Comparison of ENCODE assay signal across 25 mouse cellular contexts in the genomic region with DNA sequence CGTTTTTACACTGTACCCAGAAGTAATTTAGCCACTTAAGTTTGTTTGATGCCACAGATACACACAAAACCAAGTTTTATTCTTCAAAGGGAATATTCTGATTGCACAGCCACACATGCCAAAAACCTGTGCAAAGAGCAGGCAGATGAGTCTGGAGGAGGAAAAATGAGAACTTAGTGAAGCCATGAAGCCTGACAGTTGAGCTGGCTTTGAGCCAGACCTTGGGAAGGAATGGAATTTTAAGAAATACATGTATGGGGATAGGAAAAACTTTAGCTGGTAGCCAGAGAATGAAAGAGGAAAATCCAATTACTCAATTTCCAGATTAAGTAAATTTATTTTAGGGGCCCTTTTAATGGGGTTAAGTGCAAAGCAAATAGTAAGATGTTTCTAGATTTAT.
DNase-seq lines count a peak whose midpoint lies in the region; ATAC-seq and TF ChIP-seq lines count a peak whose summit lies in the region.
"Had no signal": no experiment of that assay in that cellular context is flagged by ENCODE, and none has a peak within 500 bp of the region (broad histone marks: within the 10 kb centered on the region; RNA-seq: fewer than 3 reads in every experiment).

No protein-coding gene starts in this region.

- H3K27me3 ChIP-seq in kidney, postnatal 0 days (ENCODE audit: insufficient read depth, low read length), result no peaks in the 10 kb centered on the region
- no peaks in the 10 kb centered on the region for H3K27me3 ChIP-seq in lung, embryonic 14.5 days (ENCODE audit: insufficient read depth, low read length)
- H3K27me3 ChIP-seq: CH12.LX; embryonic facial prominence, embryonic 15.5 days; heart, embryonic 13.5 days; hindbrain, embryonic 12.5 days had no signal

- H3K27ac ChIP-seq in kidney, postnatal 0 days, result no peak overlapping the region
- no peak overlapping the region for H3K27ac ChIP-seq in lung, embryonic 14.5 days (ENCODE audit: low read depth)
- H3K27ac ChIP-seq: embryonic facial prominence, embryonic 15.5 days; forebrain, embryonic 10.5 days; gastrocnemius, adult 2 months; heart, embryonic 13.5 days; hindbrain, embryonic 12.5 days had no signal

- peak; percentile 12 to 14 for DNase-seq in cerebellum, postnatal 10 days
- DNase-seq in cerebellum, postnatal 4 days (ENCODE audit: low spot score in 2 of 2), result no peak
- peak; percentile 6 for DNase-seq in kidney, postnatal 0 days (ENCODE audit: low spot score)
- DNase-seq in kidney, adult 11 months, result no peak
- DNase-seq in lung, embryonic 14.5 days, result peak; percentile 68
- no peak for DNase-seq in lung, postnatal 14 days
- peak; percentile 47 for DNase-seq in brain, adult 2 months (ENCODE audit: low read depth, low spot score)
- DNase-seq: adrenal gland, postnatal 36 days; cerebellum, adult 11 months; cerebellum, adult 8-10 months; cerebellum, postnatal 25 days; gastrocnemius, adult 2 months; gastrocnemius, postnatal 25 days; heart, adult 11 months; heart, postnatal 36 days had no signal

- no peaks in the 10 kb centered on the region for H3K4me1 ChIP-seq in kidney, postnatal 0 days (replicated peaks; ENCODE audit: insufficient read depth, low read length)
- no peaks in the 10 kb centered on the region for H3K4me1 ChIP-seq in lung, embryonic 14.5 days (ENCODE audit: insufficient read depth)
- H3K4me1 ChIP-seq: embryonic facial prominence, embryonic 15.5 days; heart, embryonic 13.5 days; hindbrain, embryonic 12.5 days had no signal

- TF ChIP-seq CTCF in kidney, postnatal 0 days (IDR thresholded peaks at IDR 0.05; ENCODE audit: low read depth), result no peak
- no peak for TF ChIP-seq CTCF in lung, embryonic 14.5 days (IDR thresholded peaks at IDR 0.05; ENCODE audit: low read depth)

- no peaks in the 10 kb centered on the region for H3K36me3 ChIP-seq in kidney, postnatal 0 days (ENCODE audit: insufficient read depth, low read length)
- H3K36me3 ChIP-seq in lung, embryonic 14.5 days (ENCODE audit: insufficient read depth), result no peaks in the 10 kb centered on the region
- H3K36me3 ChIP-seq: embryonic facial prominence, embryonic 15.5 days; forebrain, embryonic 10.5 days; heart, embryonic 13.5 days; hindbrain, embryonic 12.5 days had no signal

- no peaks in the 10 kb centered on the region for H3K9me3 ChIP-seq in kidney, postnatal 0 days (replicated peaks; ENCODE audit: low read length)
- H3K9me3 ChIP-seq in lung, embryonic 14.5 days (ENCODE audit: low read depth, low read length), result no peaks in the 10 kb centered on the region
- H3K9me3 ChIP-seq: embryonic facial prominence, embryonic 15.5 days; forebrain, embryonic 10.5 days; heart, embryonic 13.5 days; hindbrain, embryonic 12.5 days had no signal

- no peak overlapping the region for H3K4me3 ChIP-seq in kidney, postnatal 0 days (replicated peaks; ENCODE audit: low read depth, low read length)
- H3K4me3 ChIP-seq in lung, embryonic 14.5 days (ENCODE audit: low read depth, low read length), result no peak overlapping the region
- H3K4me3 ChIP-seq: embryonic facial prominence, embryonic 15.5 days; erythroblast, embryonic 14.5 days; forebrain, embryonic 10.5 days; gastrocnemius, adult 2 months; heart, embryonic 13.5 days; hindbrain, embryonic 12.5 days had no signal

- WGBS in kidney, postnatal 0 days, result 53% methylated on average over 1 of the region's 1 CpGs
- 68% methylated on average over 1 of the region's 1 CpGs for WGBS in lung, embryonic 14.5 days

- ATAC-seq in kidney, postnatal 0 days (replicated peaks; ENCODE audit: low FRiP score, low read depth), result no peak
- no peak for ATAC-seq in lung, embryonic 14.5 days (ENCODE audit: insufficient read depth)
- ATAC-seq: forebrain, embryonic 14.5 days; hindbrain, embryonic 16.5 days; inflammation-experienced regulatory T-cells, adult 6 months; intestine, postnatal 0 days had no signal

- no peak overlapping the region for H3K9ac ChIP-seq in kidney, postnatal 0 days (ENCODE audit: low read depth, low read length)
- H3K9ac ChIP-seq in lung, embryonic 14.5 days, result no peak overlapping the region
- H3K9ac ChIP-seq: embryonic facial prominence, embryonic 15.5 days; heart, embryonic 13.5 days; hindbrain, embryonic 12.5 days had no signal

- H3K4me2 ChIP-seq in kidney, postnatal 0 days (ENCODE audit: low read length), result no peak overlapping the region
- H3K4me2 ChIP-seq in lung, embryonic 14.5 days, result no peak overlapping the region
- H3K4me2 ChIP-seq: embryonic facial prominence, embryonic 15.5 days; heart, embryonic 13.5 days; hindbrain, embryonic 12.5 days had no signal

Comparison
In these comparisons a context has a peak if more than half of its experiments do, and no peak if none do; other contexts are left out.
1. DNase-seq: peak in cerebellum, postnatal 10 days (2 of 2), kidney, postnatal 0 days (single experiment), lung, embryonic 14.5 days (single experiment) and brain, adult 2 months (single experiment); none in cerebellum, postnatal 4 days (0 of 2), kidney, adult 11 months (single experiment) and lung, postnatal 14 days (single experiment).